Mouse (Mus musculus) bone marrow, adult 2 months (tissue): ENCODE measurements around the gene Rbp7. TPM values are rescaled to one million over a fixed set of nuclear protein-coding genes. Genes with fewer than 3 reads are reported as not detected.

Source experiments
- H3K27ac ChIP-seq: fragments of 200-500 bp; 2 replicates; pipeline ENCODE4 v1.5.1; 2012; ENCODE audit warnings: low read depth, mild to moderate bottlenecking, control low read depth, inconsistent platforms, low read length; ENCODE audit not compliant: control insufficient read depth, poor library complexity, insufficient read depth
- H3K4me1 ChIP-seq: fragments of 200-500 bp; 2 replicates; pipeline ENCODE4 v1.6.1; 2011; ENCODE audit warnings: low read length; ENCODE audit not compliant: control insufficient read depth, insufficient read depth
- H3K4me3 ChIP-seq: fragments of 200-500 bp; replicated peaks from 2 replicates; pipeline ENCODE3; 2011; ENCODE audit warnings: mild to moderate bottlenecking, low read depth, low read length, control low read depth; ENCODE audit not compliant: control insufficient read depth
- CTCF ChIP-seq: fragments of 200-500 bp; IDR thresholded peaks from 2 replicates; pipeline ENCODE4 v1.5.1; 2011; ENCODE audit warnings: low read length, control low read depth; ENCODE audit not compliant: control insufficient read depth, insufficient read depth
- POLR2A ChIP-seq: fragments of 200-500 bp; IDR thresholded peaks from 2 replicates; pipeline ENCODE4 v1.6.1; 2011; ENCODE audit warnings: low read depth, mild to moderate bottlenecking, control low read depth, low read length, borderline replicate concordance; ENCODE audit not compliant: control insufficient read depth
- WGBS: fragments of 180-500 bp; shearing (Covaris S2); methylation state at CpG from one replicate; pipeline ENCODE4 v1.1.7; 2018; 5-methylcytosine and 5-hydroxymethylcytosine counted together
- polyA plus RNA-seq: library from polyadenylated mRNA; stranded (reverse); fragments of >200 nt; gene quantifications from 2 replicates; pipeline ENCODE4 v1.2.4, GENCODE M21; 2011; ENCODE audit warnings: low replicate concordance; ENCODE audit not compliant: missing spikeins, insufficient read depth, insufficient read length

Rbp7 gene
- not detected in 2 replicates for polyA plus RNA-seq

DNA sequence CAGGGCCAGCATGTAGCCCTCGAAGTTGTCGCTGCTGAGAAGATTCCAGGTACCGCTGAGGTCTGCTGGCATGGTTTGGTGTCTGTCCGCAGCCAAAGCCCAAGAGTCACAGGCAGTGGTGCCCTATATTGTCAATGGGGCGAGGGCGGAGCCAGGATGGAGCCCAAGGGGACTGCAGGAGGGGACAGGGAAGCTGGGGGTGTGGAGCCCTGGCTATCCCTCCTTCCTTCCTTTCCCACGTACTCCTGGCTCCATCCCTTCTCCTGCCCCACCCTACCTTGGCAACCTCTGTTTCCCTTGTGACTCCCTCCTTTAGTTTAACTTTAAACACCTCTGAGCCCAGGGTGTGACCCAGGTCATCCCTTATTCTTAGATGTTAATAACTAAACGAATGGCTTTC, at the start of gene Rbp7:
TSS of gene Rbp7 (minus strand) at position 100 of the 400 bp plus-strand sequence.
- WGBS = 74% methylated on average over 8 of the region's 8 CpGs
- Histone ChIP-seq H3K4me1 (no peaks in the 10 kb centered on the region), H3K27ac (no peak within 1 kb of the TSS), H3K4me3 (no peak within 1 kb of the TSS)
- TF ChIP-seq CTCF = no peak
- TF ChIP-seq POLR2A = no peak

GRCm38 (mm10) chr4:149504363-149504762, 49.6 kb upstream of the Rbp7 start:
- Histone ChIP-seq H3K4me1 (no peaks in the 10 kb centered on the region), H3K27ac (no peak overlapping the region), H3K4me3 (no peak overlapping the region)
- TF ChIP-seq CTCF = no peak
- TF ChIP-seq POLR2A = no peak
- 76% methylated on average over 5 of the region's 5 CpGs for WGBS

DNA sequence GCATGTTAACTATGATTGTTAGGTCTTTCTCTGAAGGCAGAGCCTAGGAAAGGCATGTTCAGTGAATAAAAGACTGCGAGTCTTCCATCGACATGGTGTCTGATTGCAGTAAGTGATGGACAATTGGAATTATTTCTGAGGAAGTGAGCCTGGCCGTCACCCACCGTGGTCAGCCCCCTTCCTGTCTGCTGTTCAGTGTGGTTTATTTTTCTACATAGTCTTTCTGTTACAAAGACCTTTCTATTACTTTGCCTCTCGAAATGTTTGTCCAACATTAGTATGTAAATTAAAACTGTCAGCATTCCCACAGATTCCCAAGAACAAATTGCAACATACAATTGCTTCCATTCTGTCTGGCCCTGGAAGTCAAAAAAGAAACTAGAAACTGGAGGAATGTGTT, 45.0 kb upstream of the Rbp7 start:
- no peaks in the 10 kb centered on the region for H3K4me1 ChIP-seq
- no peak overlapping the region for H3K27ac ChIP-seq
- no peak overlapping the region for H3K4me3 ChIP-seq
- TF ChIP-seq CTCF = no peak
- no peak for TF ChIP-seq POLR2A
- WGBS = 24% methylated on average over 5 of the region's 5 CpGs

GRCm38 (mm10) chr4:149498901-149499300, 44.1 kb upstream of the Rbp7 start:
- no peak for TF ChIP-seq POLR2A
- TF ChIP-seq CTCF = no peak
- no peak overlapping the region for H3K27ac ChIP-seq
- WGBS = 73% methylated on average over 8 of the region's 8 CpGs
- no peaks in the 10 kb centered on the region for H3K4me1 ChIP-seq
- no peak overlapping the region for H3K4me3 ChIP-seq

- 46% methylated on average over 2 of the region's 2 CpGs for WGBS
- Histone ChIP-seq H3K4me3 (no peak overlapping the region), H3K4me1 (no peaks in the 10 kb centered on the region), H3K27ac (no peak overlapping the region)
- TF ChIP-seq CTCF (no peak), POLR2A (no peak)
These were observed 41.8 kb upstream of the Rbp7 start for GRCm38 (mm10) chr4:149496612-149497011.

DNA sequence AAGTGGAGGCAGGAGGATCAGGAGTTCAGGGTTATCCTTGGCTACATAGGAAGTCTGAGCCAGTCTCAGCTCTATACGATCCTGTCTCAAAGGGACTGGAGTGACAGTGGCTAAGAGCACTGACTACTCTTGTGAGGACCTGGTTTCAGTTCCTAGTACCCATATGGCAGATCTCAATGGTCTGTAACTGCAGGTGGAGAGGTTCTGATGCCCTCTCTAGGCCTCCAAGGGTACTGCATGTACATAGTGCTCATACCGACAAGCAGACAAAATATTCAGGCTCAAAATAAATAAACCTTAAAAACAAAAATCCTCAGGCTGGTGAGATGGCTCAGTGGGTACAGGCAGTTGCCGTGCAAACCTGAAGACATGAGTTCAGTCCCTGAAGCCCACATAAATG, 36.4 kb upstream of the Rbp7 start:
- no peak overlapping the region for H3K4me3 ChIP-seq
- TF ChIP-seq CTCF (peak; percentile 7; the same call in 1 of the 2 replicates), POLR2A (no peak)
- no peak overlapping the region for H3K27ac ChIP-seq
- 90% methylated on average over 3 of the region's 3 CpGs for WGBS
- no peaks in the 10 kb centered on the region for H3K4me1 ChIP-seq

GRCm38 (mm10) chr4:149489415-149490240, 34.9 kb upstream of the Rbp7 start:
- 89% methylated on average over 14 of the region's 14 CpGs for WGBS
- TF ChIP-seq POLR2A = no peak
- no peak for TF ChIP-seq CTCF
- Histone ChIP-seq H3K27ac (no peak overlapping the region), H3K4me3 (no peak overlapping the region), H3K4me1 (no peaks in the 10 kb centered on the region)

- TF ChIP-seq CTCF (no peak), POLR2A (no peak)
- Histone ChIP-seq H3K4me3 (no peak overlapping the region), H3K4me1 (no peaks in the 10 kb centered on the region), H3K27ac (no peak overlapping the region)
- 90% methylated on average over 12 of the region's 12 CpGs for WGBS
These were observed 33.0 kb upstream of the Rbp7 start for GRCm38 (mm10) chr4:149487729-149488128.
